Mouse (Mus musculus): ENCODE measurements around the gene Gm20715.
"Not testable (repeated sequence)": the region's sequence is repeated elsewhere in the genome, so short reads cannot be mapped to it uniquely, and the experiment has no call there.

Gm20715 gene

DNA sequence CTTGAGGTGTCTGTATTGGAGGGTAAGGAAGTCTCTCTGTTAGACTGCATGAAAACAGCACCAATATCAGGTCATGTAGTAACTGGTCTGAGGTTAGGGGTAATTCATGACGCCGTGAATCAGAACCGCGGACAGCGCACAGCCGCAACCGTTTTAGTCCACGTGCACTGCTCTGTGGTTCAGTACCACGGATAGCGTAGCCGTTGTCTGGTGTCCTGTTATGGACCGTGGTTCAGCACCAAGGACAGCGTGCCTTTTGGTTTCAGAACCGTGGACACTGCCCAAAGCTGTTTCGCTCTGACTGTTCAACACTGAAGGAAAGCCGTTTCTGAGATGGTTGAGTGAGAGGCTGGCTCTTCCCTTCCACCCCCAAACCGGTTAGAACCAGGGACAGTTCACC, at the start of gene Gm20715:
Gm20715 (plus strand) TSS at position 235 of the 400 bp plus-strand sequence.
- DNase-seq (ENCODE audit: low spot score), result peak; percentile 86

DNA sequence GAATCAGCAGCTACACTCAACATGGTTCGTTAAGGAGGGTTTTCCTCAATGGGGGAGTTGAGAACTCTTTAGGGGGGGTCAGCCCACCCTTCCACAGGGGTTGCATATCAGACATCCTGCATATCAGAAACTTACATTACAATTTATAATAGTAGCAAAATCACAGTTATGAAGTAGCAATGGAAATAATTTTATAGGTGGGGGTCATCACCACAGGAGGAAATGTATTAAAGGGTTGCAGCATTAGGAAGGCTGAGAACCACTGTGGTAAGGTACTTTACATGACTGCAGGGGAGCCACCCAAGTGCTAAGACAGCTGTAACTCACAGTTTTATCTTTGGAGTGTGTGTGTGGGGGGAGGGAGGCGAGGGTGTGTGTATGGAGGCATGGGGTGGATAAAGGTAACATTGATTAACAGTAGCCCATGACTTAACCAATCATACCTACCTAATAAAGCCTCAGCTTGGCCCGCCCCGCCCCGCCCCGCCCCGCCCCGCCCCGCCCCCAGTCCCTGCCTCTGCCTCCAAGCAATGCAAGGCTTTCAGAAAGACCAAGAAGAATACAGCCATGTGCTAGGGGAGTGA, 49.5 kb upstream of the Gm20715 start:
- DNase-seq (ENCODE audit: low spot score), result peak; percentile 40

DNA sequence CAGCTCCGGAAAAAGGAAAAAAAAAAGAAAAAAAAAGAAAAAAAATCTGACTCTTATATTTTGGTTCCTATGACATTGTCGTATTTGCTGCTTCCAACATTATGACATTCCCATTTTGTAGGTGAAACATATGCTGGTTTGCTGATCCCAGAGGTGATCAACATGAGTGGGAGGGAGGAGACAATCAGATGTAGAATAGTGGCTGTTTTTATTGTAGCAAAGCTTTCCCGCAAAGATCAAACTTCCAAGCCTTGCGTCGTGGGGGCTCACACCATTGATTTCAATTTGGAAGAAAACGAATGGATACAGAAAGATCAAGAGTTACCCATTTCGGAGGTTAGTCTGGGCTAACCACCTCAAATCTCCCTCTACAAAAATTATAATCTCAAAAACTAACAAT, 48.3 kb upstream of the Gm20715 start:
- DNase-seq (ENCODE audit: low spot score), result no peak

DNA sequence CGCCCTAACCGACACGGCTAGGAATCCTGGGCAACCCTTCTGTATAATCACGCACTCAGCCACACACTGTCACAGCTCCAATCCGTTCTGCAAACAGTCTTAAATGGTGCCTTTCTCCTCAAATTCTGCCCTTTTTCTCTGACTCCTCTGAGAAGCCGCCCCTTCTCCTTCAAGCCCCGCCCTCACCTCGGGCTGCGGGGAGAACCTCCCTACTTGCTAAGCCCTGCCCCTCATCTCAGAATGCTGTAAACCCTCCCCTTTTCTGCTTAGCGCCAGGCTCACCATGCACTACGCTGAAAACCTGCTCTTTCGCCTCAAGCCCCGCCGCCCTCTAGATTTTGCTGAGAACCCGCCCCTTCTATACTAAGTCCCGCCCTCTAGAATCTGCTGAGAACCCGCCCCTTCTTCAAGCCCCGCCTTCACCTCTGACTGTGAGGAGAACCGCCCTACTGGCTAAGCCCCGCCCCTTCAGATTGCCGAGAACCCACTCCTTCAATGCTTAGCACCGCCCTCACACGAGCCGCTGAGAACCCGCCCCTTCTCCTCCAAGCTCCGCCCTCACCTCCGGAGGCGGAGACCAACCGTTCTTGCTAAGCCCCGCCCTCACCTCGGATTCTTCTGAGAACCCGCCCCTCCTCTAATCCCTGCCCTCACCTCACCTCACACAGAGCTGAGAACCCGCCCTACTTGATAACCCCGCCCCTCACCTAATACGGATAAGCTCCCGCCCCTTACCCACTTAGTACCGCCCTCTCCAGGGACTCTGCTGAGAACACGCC, 47.6 kb upstream of the Gm20715 start:
- DNase-seq (ENCODE audit: low spot score), result peak; percentile 95

DNA sequence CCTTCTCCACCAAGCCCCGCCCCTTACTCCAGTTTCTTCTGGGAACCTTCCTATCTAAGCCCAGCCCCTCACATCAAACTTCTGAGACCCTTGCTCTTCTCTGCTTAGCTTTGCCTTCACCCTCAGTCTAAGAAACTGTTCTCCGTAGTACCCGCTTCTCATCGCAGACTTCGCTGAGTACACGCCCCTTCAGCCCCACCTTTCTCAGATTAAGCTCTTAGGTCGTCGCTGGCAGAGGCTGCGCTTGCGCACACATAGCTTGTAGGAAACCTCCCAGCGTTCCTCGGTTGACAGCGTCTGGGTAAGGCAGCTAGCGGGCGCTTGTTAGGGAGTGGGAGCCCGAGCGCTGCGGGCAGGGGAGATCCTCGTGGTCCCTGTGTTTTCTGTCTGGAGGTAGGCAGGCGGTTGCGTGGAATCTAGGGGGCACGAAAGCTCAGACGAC, 47.0 kb upstream of the Gm20715 start, which contains the start of gene Zfp78:
Zfp78 (plus strand) TSS at position 234 of the 442 bp plus-strand sequence.
- peak; percentile 88 for DNase-seq (ENCODE audit: low spot score)

DNA sequence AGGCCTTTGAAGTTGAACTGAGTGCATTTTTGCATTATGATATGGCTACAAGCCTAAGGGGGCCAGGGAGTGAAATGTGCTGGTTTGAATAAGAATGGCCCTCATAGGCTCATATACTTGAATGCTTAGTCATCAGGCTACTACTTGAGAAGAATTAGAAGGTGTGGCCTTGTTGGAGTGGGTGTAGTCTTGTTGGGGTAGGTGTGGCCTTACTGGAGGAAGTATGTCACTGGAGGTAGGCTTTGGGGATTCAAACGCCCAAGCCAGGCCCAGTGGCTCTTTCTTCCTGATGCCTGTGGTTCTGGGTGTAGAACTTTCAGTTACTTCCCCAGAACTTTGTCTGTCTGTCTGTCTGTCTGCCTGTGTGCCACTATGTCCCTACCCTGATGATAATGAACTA, 45.3 kb upstream of the Gm20715 start:
- no peak for DNase-seq (ENCODE audit: low spot score)

DNA sequence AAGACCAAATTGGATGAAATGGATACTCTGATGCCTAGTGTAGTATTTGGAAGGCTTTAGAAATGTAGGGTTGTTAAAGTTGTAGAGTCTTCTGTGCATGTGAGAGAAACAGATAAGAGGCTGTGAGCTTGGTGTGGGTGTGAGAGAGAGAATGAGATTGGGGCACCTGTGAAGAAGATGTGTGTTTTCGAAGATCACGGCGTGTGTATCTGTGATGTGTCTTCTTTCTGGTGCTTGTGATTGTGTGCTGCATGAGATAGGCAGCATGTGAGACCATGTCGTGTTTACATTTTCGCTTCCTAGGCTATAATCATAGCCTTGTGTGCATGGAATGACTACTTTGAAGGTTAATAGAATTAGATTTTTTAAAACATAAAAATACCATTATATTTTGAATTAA, 42.9 kb upstream of the Gm20715 start:
- peak; percentile 42 for DNase-seq (ENCODE audit: low spot score)

DNA sequence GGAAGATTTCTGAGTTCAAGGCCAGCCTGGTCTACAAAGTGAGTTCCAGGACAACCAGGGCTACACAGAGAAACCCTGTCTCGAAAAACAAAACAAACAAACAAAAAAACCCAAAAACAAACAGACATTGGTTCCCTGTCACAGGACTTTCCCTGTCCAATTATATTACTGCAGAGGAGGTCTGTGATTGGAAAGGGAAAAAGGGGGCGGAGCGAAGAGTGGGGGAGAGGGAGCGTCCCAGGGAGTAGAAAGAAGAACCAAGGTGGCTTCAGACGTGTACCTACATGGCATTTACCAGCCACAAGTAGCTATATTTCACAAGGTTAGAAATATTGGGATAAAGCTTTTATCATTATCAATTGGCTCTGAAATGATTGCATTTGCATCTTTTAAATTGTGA, 41.9 kb upstream of the Gm20715 start:
- not testable (repeated sequence) for DNase-seq (ENCODE audit: low spot score)

DNA sequence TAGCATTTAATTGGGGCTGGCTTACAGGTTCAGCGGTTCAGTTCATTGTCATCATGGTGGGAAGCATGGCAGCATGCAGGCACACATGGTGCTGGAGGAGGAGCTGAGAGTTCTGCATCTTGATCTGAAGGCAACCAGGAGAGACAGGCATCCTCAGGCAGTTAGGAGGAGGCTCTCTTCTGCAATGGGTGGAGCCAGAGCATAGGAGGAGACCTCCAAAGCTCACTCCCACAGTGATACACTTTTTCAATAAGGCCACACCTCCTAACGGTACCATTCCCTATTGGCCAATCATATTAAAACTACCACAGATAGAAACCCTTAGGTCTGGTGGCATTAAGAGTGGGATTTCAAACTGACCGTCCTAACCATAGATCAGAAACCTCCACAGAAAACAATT, 40.6 kb upstream of the Gm20715 start:
- no peak for DNase-seq (ENCODE audit: low spot score)

DNA sequence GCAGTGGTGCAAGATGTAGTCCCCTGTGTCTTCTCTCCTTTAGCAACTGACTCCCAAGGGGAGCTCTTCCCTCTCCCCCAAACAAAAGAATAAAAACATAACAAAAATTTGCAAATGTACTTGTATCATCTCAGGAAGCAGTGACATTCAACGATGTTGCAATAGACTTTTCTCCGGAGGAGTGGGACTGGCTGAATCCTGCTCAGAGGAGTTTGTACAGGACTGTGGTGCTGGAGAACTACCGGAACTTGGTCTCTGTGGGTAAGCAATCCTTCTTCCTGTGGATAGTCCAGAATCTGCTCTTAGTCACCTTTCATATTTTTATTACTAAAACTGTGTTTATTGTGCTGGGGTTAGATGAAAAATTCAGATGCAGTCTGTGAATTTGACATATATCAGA, 37.1 kb upstream of the Gm20715 start:
- DNase-seq (ENCODE audit: low spot score), result no peak

DNA sequence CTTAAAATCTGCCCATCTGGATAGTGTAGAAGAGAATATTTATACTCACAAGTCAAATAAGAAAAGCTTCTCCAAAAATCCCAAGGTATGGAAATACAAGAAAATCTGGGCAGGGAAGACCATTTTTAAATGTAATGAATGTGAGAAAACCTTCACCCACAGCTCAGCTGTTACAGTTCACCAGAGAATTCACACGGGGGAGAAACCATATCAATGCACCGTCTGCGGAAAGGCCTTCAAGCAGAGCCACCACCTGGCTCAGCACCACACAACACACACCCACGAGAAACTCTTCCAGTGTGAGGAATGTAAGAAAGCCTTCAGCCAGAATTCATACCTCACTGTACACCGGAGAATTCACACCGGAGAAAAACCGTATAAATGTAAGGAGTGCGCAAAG, 31.6 kb upstream of the Gm20715 start:
- no peak for DNase-seq (ENCODE audit: low spot score)

DNA sequence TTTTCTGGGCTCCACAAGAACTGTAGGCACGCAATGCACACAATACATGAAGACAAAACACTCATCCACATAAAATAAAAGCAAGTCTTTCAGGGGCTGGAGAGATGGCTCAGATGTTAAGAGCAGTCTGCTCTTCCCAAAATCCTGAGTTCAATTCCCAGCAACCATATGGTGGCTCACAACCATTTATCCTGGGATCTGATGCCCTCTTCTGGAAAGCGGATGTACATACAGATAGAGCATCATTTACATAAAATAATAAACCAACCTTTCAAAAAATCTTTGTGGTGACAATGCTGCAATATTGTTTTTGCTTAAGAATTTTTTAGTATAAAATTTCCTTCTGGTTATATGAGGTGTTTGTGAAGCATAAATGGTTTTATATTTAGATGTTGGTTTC, 28.6 kb upstream of the Gm20715 start:
- DNase-seq (ENCODE audit: low spot score), result no peak

DNA sequence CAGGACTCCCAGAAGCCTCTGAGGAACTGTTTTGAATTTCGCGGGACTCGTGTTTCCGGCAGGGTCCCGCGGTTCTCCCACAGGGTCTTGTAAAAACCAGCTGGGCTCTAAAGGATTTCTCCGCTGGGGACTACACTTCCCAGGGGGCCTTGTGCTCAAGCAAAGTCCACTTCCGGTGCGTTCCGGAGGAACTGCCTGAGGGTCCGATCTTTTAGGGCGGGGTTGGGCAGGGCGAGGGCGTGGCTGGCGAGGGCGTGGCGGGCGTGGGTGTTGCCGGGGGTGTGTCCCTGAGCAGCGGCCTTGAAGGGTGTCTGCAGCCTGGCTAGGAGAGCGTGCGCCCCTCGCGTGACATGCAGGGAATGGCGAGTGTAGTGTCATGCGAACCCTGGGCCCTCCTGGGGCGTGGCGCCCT, 27.0 kb upstream of the Gm20715 start, which contains the start of gene Zfp28:
Zfp28 (plus strand) TSS at position 252 of the 412 bp plus-strand sequence.
- DNase-seq (ENCODE audit: low spot score), result peak; percentile 80

DNA sequence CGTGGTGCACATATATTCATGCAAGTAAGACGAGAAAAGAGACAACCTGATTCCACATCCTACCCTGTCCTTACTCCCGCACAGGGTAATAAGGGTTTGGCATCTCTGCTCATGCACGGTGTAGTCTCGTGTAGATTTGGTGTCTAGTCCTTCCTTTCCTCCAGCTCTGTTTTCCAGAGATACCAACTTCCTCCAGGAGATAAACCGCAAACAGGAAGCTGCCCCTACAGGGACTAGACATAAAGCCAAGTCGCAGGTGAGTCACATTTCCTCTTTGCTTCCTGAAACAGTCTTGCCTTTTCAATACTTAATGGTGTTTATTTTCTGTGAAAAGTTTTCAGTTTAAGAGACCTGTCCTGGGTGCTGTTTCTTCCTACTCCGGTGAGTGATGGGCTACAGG, 26.1 kb upstream of the Gm20715 start:
- DNase-seq (ENCODE audit: low spot score), result no peak

DNA sequence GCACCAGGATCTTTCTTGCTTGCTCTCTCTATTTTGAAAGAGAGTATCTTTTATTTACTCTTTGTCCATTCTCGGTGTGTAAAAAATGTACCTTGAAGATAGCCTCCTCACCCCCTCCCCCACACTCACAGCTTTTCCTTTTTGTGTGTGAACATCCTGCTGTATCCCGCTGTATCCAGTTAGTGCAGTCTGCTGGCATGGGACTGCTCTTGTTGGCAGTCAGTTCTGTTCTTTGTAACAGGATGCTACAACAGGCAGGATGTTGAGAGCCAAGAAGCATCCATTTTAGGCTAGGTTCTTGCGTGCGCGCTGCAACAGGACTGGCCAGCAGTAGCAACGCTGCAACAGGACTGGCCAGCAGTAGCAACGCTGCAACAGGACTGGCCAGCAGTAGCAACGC, 23.1 kb upstream of the Gm20715 start:
- DNase-seq (ENCODE audit: low spot score), result no peak

DNA sequence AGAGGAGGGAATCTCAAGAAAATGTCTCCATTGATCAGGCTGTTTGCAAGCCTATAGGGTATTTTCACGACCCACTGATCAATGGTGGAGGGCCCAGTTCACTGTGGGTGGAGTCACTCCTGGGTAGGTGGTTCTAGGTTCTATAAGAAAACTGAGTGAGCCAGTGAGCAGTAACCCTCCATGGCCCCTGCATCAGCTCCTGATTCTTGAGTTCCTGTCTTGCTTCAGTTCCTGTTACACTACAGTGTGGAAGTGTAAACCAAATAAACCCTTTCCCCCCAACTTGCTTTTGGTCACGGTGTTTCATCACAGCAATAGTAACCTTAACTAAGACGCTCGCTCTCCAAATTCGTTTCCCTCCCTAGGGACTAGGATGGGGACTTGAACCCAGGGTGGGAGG, 21.1 kb upstream of the Gm20715 start:
- DNase-seq (ENCODE audit: low spot score), result no peak

DNA sequence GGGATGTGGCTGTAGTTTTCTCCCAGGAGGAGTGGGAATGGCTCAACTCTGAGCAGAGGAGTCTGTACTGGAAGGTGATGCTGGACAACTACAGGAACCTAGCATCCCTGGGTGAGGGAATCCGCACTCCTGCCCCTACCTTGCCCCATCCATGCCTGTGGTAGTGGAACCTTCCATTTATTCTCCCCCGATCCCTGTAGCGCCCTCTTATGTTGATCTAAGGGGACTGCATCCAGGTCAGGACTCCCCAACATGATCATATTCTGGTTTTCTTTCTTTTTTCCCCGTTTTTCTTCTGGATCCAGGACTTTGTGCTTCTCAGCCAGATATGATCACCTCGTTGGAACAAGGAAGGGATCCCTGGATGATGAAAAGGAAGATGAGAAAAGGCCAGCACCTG, 20.6 kb upstream of the Gm20715 start:
- no peak for DNase-seq (ENCODE audit: low spot score)

DNA sequence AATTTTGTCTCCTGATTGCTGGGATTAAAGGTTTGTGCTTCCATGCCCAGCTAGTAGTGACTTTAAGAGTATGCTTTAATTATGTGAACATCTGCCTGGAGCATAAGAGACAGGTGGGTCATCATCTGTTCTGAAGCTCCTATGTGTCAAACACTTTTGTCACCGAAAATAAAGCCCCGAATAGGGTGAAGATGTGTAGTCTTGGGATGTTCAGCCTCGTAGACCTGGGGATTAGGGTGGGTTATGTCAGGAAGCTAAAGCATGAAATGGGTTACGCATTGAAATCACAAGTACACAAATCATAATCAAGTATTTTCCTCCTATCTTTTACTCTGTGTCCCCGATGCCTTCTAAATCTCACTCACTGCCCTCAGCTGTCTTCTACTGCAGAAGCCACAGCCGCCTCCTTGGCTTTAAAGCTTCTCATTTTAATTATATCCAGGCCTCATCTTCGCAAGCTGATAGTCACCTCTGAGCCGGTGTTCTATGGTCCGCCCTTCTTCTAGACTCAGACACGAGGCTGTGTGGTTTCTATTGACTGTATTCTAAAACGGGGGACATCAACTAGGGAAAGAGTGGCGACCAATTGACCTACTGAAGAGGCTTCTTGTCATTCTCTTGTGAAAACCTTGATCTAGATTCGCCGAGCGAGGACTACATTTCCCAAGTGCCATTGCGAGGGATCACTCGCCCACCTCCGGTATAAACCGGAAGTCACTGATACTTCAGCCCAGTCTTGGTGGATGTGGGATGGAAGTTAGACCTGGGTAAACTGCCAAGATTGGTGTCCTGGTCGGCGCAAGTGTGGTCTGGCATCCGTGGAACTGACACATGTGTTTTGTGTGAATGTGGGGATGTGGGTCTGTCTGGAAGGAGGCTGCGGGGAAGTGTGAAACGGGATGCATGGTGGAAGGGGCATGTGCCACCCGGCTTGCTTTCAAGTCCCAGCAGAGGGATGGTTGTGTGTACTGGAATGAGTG, 11.8 kb upstream of the Gm20715 start, which contains the start of gene Smim17:
Smim17 (plus strand) TSS at position 720 of the 980 bp plus-strand sequence.
- peak; percentile 29 for DNase-seq (ENCODE audit: low spot score)

DNA sequence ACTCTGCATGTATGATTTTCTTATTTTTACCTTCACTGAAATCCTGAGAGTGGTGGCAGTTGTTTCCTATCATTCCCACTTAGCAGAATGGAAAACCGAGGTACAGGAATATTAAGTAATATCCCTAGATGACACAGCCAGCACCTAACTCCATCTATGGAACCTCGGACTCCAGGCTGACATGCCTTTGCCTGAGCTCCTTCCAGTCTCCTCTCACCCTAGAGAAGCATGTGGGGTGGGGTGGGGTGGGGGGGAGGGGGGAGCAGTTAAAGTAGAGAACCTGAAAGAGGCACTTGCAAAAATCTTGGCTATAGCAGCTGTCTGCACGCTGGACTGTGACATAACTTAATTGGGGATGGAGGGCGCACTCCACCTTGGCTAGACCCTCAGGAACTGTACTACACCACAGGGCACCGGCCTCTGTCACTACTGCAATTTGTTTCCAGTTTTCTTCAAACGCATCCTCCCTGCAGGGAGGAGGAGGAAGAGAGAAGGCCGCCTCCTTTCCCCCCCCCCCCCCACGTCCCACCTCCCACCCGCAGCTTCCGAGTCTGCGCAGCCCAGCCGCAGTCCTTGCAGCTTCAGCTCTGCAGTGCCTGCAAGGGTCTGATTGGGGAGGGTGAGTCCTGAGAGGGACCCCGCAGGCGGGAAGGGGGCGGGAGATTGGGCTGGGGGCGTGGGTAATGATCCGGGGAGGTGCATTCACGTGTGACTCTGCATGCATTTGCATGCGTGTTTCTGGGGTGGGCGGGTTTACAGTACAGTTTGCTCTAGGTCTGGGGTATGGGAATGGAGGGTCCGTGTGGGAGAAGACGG, 4.8 kb downstream of the Gm20715 start:
- DNase-seq (ENCODE audit: low spot score), result no peak

DNA sequence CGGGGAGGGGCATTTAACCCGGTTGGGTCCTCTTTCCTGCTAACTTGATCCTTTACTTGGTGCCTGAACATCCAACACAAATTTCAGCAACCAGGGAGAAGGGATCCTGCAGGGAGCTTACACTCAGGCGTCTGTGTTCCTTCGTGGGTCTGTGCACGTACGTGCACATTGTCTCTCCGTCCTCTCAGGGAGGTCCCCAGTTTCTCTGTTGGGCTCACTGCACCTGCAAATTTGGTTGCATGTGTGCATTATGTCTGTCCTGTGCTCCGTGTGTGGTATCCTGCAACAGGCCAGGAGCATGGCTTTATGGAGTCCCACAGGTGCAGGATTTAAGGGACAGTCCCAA, 5.3 kb downstream of the Gm20715 start:
- no peak for DNase-seq (ENCODE audit: low spot score)

DNA sequence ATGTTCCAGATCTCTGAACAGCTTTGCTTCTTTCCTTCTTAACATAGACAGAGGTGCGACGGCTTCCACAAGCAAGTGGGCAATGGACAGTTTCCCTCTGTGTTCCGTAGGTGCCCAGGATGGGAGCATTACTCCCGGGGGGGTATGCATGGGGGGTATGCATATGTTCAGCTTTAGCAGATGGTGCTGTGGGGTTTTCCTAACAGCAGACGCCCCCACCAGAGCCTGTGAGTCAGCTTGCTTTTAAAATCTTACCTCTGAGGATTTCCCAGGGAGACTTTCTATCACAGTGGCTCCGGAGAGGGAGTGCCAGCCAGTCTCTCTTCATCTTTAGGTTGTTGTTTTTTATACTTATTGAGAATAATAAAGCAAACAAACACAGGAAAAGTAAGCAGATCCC, 9.8 kb downstream of the Gm20715 start:
- no peak for DNase-seq (ENCODE audit: low spot score)

DNA sequence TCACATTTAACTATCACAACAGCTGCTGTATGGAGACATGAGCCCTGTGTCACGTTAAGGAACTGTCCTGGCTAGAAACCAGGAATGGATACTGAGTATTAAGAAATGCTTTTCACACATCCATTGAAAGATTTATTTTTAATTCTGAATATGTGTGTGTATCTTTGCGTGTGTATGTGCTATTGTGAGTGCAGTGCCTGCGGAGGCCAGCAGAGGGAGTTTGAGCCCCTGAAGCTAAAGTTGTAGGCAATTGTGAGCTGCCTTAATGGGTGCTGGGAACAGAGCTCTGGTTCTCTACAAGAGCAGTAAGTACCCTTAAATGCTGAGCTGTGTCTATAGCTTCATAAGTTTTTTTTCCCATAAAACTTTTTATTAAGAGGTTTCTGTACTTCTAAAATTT, 19.3 kb downstream of the Gm20715 start:
- DNase-seq (ENCODE audit: low spot score), result no peak

Measured in c-Kit-positive CD71-positive TER-119-positive erythroid progenitor cells, embryonic 14.5 days (primary cell).